Mouse (Mus musculus): ENCODE measurements around the gene Olfr665. TPM values are rescaled to one million over a fixed set of nuclear protein-coding genes. Genes with fewer than 3 reads are reported as not detected.

The Olfr665 gene
- polyA plus RNA-seq, 1 experiment from 2014 or later = not detected

Other genes starting within 250 kb of the Olfr665 start
- not detected in 2 replicates for gene Olfr658, start 230.7 kb upstream of the Olfr665 start, polyA plus RNA-seq (2015; fragmentation: Nextera tagmentation; extraction: Ambion mirVana)
- not detected in 2 replicates for gene Olfr659, start 211.3 kb upstream of the Olfr665 start, polyA plus RNA-seq (2015; fragmentation: Nextera tagmentation; extraction: Ambion mirVana)
- not detected in 2 replicates for gene Olfr661, start 191.5 kb upstream of the Olfr665 start, polyA plus RNA-seq (2015; fragmentation: Nextera tagmentation; extraction: Ambion mirVana)
- not detected in 2 replicates for gene Usp17le, start 100.6 kb upstream of the Olfr665 start, polyA plus RNA-seq (2015; fragmentation: Nextera tagmentation; extraction: Ambion mirVana)
- gene Usp17lb, start 35.4 kb upstream of the Olfr665 start, polyA plus RNA-seq (2015; fragmentation: Nextera tagmentation; extraction: Ambion mirVana) = not detected in 2 replicates
- gene Usp17la, start 21.0 kb upstream of the Olfr665 start, polyA plus RNA-seq (2015; fragmentation: Nextera tagmentation; extraction: Ambion mirVana) = not detected in 2 replicates
- gene Olfr666, start 17.9 kb downstream of the Olfr665 start, polyA plus RNA-seq (2015; fragmentation: Nextera tagmentation; extraction: Ambion mirVana) = not detected in 2 replicates
- not detected in 2 replicates for gene Olfr667, start 43.5 kb downstream of the Olfr665 start, polyA plus RNA-seq (2015; fragmentation: Nextera tagmentation; extraction: Ambion mirVana)
- gene Olfr668, start 50.0 kb downstream of the Olfr665 start, polyA plus RNA-seq (2015; fragmentation: Nextera tagmentation; extraction: Ambion mirVana) = not detected in 2 replicates
- gene Olfr669, start 56.2 kb downstream of the Olfr665 start, polyA plus RNA-seq (2015; fragmentation: Nextera tagmentation; extraction: Ambion mirVana) = not detected in 2 replicates
- not detected in 2 replicates for gene Olfr670, start 84.6 kb downstream of the Olfr665 start, polyA plus RNA-seq (2015; fragmentation: Nextera tagmentation; extraction: Ambion mirVana)
- not detected in 2 replicates for gene Olfr671, start 101.1 kb downstream of the Olfr665 start, polyA plus RNA-seq (2015; fragmentation: Nextera tagmentation; extraction: Ambion mirVana)
- gene Olfr672, start 124.0 kb downstream of the Olfr665 start, polyA plus RNA-seq (2015; fragmentation: Nextera tagmentation; extraction: Ambion mirVana) = not detected in 2 replicates
- gene Olfr675, start 150.4 kb downstream of the Olfr665 start, polyA plus RNA-seq (2015; fragmentation: Nextera tagmentation; extraction: Ambion mirVana) = not detected in 2 replicates
- gene Olfr676, start 154.7 kb downstream of the Olfr665 start, polyA plus RNA-seq (2015; fragmentation: Nextera tagmentation; extraction: Ambion mirVana) = not detected in 2 replicates
- gene Olfr677, start 173.3 kb downstream of the Olfr665 start, polyA plus RNA-seq (2015; fragmentation: Nextera tagmentation; extraction: Ambion mirVana) = not detected in 2 replicates
- gene Olfr678, start 186.4 kb downstream of the Olfr665 start, polyA plus RNA-seq (2015; fragmentation: Nextera tagmentation; extraction: Ambion mirVana) = not detected in 2 replicates
- gene Olfr679, start 203.2 kb downstream of the Olfr665 start, polyA plus RNA-seq (2015; fragmentation: Nextera tagmentation; extraction: Ambion mirVana) = not detected in 2 replicates
- gene Olfr680-ps1, start 214.8 kb downstream of the Olfr665 start, polyA plus RNA-seq (2015; fragmentation: Nextera tagmentation; extraction: Ambion mirVana) = not detected in 2 replicates
- not detected in 2 replicates for gene Olfr681, start 238.8 kb downstream of the Olfr665 start, polyA plus RNA-seq (2015; fragmentation: Nextera tagmentation; extraction: Ambion mirVana)